Mouse (Mus musculus): ENCODE results near the gene Rims1. TPM values are rescaled to one million over a fixed set of nuclear protein-coding genes. Genes with fewer than 3 reads are reported as not detected.

Rims1 gene
- polyA plus RNA-seq, 1 experiment from 2014 or later, result 0.69 TPM

GRCm38 (mm10) chr1:22261702-22262101, 544.1 kb downstream of the Rims1 start:
- no peak overlapping the region for H3K4me3 ChIP-seq (ENCODE audit: low read depth, low read length)
- H3K4me1 ChIP-seq (ENCODE audit: control insufficient read depth, insufficient read depth, low read length), result no peaks in the 10 kb centered on the region
- no peak for ATAC-seq (ENCODE audit: insufficient number of reproducible peaks, low FRiP score, low TSS enrichment, low read depth)
- WGBS, result 67% methylated on average over 4 of the region's 4 CpGs
- no peak overlapping the region for H3K27ac ChIP-seq (replicated peaks; ENCODE audit: low read depth, low read length)
- H3K9me3 ChIP-seq (ENCODE audit: control insufficient read depth, low read length), result no peaks in the 10 kb centered on the region
- no peak overlapping the region for H3K9ac ChIP-seq (ENCODE audit: low read length)
- DNase-seq (ENCODE audit: low spot score), result no peak
- no peaks in the 10 kb centered on the region for H3K27me3 ChIP-seq (ENCODE audit: control insufficient read depth, insufficient read depth, low read length)
- H3K36me3 ChIP-seq (ENCODE audit: control insufficient read depth, insufficient read depth, low read length), result no peaks in the 10 kb centered on the region
- H3K4me2 ChIP-seq (ENCODE audit: low read depth, severe bottlenecking), result no peak overlapping the region

- Histone ChIP-seq H3K27ac (replicated peaks; ENCODE audit: low read depth, low read length) (no peak overlapping the region), H3K4me3 (ENCODE audit: low read depth, low read length) (no peak overlapping the region), H3K4me1 (ENCODE audit: control insufficient read depth, insufficient read depth, low read length) (no peaks in the 10 kb centered on the region), H3K36me3 (ENCODE audit: control insufficient read depth, insufficient read depth, low read length) (no peaks in the 10 kb centered on the region), H3K27me3 (ENCODE audit: control insufficient read depth, insufficient read depth, low read length) (no peaks in the 10 kb centered on the region), H3K9ac (ENCODE audit: low read length) (no peak overlapping the region), H3K4me2 (ENCODE audit: low read depth, severe bottlenecking) (no peak overlapping the region), H3K9me3 (ENCODE audit: control insufficient read depth, low read length) (no peaks in the 10 kb centered on the region)
- ATAC-seq (ENCODE audit: insufficient number of reproducible peaks, low FRiP score, low TSS enrichment, low read depth) (no peak), DNase-seq (ENCODE audit: low spot score) (no peak)
- 95% methylated on average over 2 of the region's 2 CpGs for WGBS
Measured at GRCm38 (mm10) chr1:22260291-22260690, 545.5 kb downstream of the Rims1 start.

- Histone ChIP-seq H3K9ac (ENCODE audit: low read length) (no peak overlapping the region), H3K27me3 (ENCODE audit: control insufficient read depth, insufficient read depth, low read length) (no peaks in the 10 kb centered on the region), H3K4me3 (ENCODE audit: low read depth, low read length) (no peak overlapping the region), H3K36me3 (ENCODE audit: control insufficient read depth, insufficient read depth, low read length) (no peaks in the 10 kb centered on the region), H3K4me1 (ENCODE audit: control insufficient read depth, insufficient read depth, low read length) (no peaks in the 10 kb centered on the region), H3K4me2 (ENCODE audit: low read depth, severe bottlenecking) (no peak overlapping the region), H3K27ac (replicated peaks; ENCODE audit: low read depth, low read length) (no peak overlapping the region), H3K9me3 (ENCODE audit: control insufficient read depth, low read length) (no peaks in the 10 kb centered on the region)
- no peak for ATAC-seq (ENCODE audit: insufficient number of reproducible peaks, low FRiP score, low TSS enrichment, low read depth)
- 71% methylated on average over 4 of the region's 4 CpGs for WGBS
- no peak for DNase-seq (ENCODE audit: low spot score)
Measured at GRCm38 (mm10) chr1:22258356-22258755, 547.4 kb downstream of the Rims1 start.

GRCm38 (mm10) chr1:22254278-22254677, 551.5 kb downstream of the Rims1 start:
- Histone ChIP-seq H3K36me3 (ENCODE audit: control insufficient read depth, insufficient read depth, low read length) (no peaks in the 10 kb centered on the region), H3K4me3 (ENCODE audit: low read depth, low read length) (no peak overlapping the region), H3K9me3 (ENCODE audit: control insufficient read depth, low read length) (no peaks in the 10 kb centered on the region), H3K4me1 (ENCODE audit: control insufficient read depth, insufficient read depth, low read length) (no peaks in the 10 kb centered on the region), H3K9ac (ENCODE audit: low read length) (no peak overlapping the region), H3K27me3 (ENCODE audit: control insufficient read depth, insufficient read depth, low read length) (no peaks in the 10 kb centered on the region), H3K4me2 (ENCODE audit: low read depth, severe bottlenecking) (no peak overlapping the region), H3K27ac (replicated peaks; ENCODE audit: low read depth, low read length) (no peak overlapping the region)
- 80% methylated on average over 2 of the region's 2 CpGs for WGBS
- DNase-seq (ENCODE audit: low spot score) (no peak), ATAC-seq (ENCODE audit: insufficient number of reproducible peaks, low FRiP score, low TSS enrichment, low read depth) (no peak)

- Histone ChIP-seq H3K27ac (replicated peaks; ENCODE audit: low read depth, low read length) (no peak overlapping the region), H3K4me1 (ENCODE audit: control insufficient read depth, insufficient read depth, low read length) (no peaks in the 10 kb centered on the region), H3K9ac (ENCODE audit: low read length) (no peak overlapping the region), H3K4me3 (ENCODE audit: low read depth, low read length) (no peak overlapping the region), H3K4me2 (ENCODE audit: low read depth, severe bottlenecking) (no peak overlapping the region), H3K27me3 (ENCODE audit: control insufficient read depth, insufficient read depth, low read length) (no peaks in the 10 kb centered on the region), H3K9me3 (ENCODE audit: control insufficient read depth, low read length) (no peaks in the 10 kb centered on the region), H3K36me3 (ENCODE audit: control insufficient read depth, insufficient read depth, low read length) (no peaks in the 10 kb centered on the region)
- ATAC-seq (ENCODE audit: insufficient number of reproducible peaks, low FRiP score, low TSS enrichment, low read depth) (no peak), DNase-seq (ENCODE audit: low spot score) (no peak)
Measured at GRCm38 (mm10) chr1:22252873-22253272, 552.9 kb downstream of the Rims1 start.

- peak; percentile 67; the same call in 1 of the 2 replicates for ATAC-seq (ENCODE audit: insufficient number of reproducible peaks, low FRiP score, low TSS enrichment, low read depth)
- no peaks in the 10 kb centered on the region for H3K4me1 ChIP-seq (ENCODE audit: control insufficient read depth, insufficient read depth, low read length)
- H3K36me3 ChIP-seq (ENCODE audit: control insufficient read depth, insufficient read depth, low read length), result no peaks in the 10 kb centered on the region
- no peak for DNase-seq (ENCODE audit: low spot score)
- no peak overlapping the region for H3K4me3 ChIP-seq (ENCODE audit: low read depth, low read length)
- no peaks in the 10 kb centered on the region for H3K27me3 ChIP-seq (ENCODE audit: control insufficient read depth, insufficient read depth, low read length)
- no peak overlapping the region for H3K9ac ChIP-seq (ENCODE audit: low read length)
- H3K27ac ChIP-seq (replicated peaks; ENCODE audit: low read depth, low read length), result no peak overlapping the region
- H3K4me2 ChIP-seq (ENCODE audit: low read depth, severe bottlenecking), result no peak overlapping the region
- no peaks in the 10 kb centered on the region for H3K9me3 ChIP-seq (ENCODE audit: control insufficient read depth, low read length)
Measured at GRCm38 (mm10) chr1:22248898-22249386, 556.9 kb downstream of the Rims1 start.

- Histone ChIP-seq H3K4me2 (ENCODE audit: low read depth, severe bottlenecking) (no peak overlapping the region), H3K9ac (ENCODE audit: low read length) (no peak overlapping the region), H3K27ac (replicated peaks; ENCODE audit: low read depth, low read length) (no peak overlapping the region), H3K4me1 (ENCODE audit: control insufficient read depth, insufficient read depth, low read length) (no peaks in the 10 kb centered on the region), H3K36me3 (ENCODE audit: control insufficient read depth, insufficient read depth, low read length) (no peaks in the 10 kb centered on the region), H3K9me3 (ENCODE audit: control insufficient read depth, low read length) (no peaks in the 10 kb centered on the region), H3K4me3 (ENCODE audit: low read depth, low read length) (no peak overlapping the region), H3K27me3 (ENCODE audit: control insufficient read depth, insufficient read depth, low read length) (no peaks in the 10 kb centered on the region)
- 81% methylated on average over 2 of the region's 2 CpGs for WGBS
- ATAC-seq (ENCODE audit: insufficient number of reproducible peaks, low FRiP score, low TSS enrichment, low read depth) (no peak), DNase-seq (ENCODE audit: low spot score) (no peak)
Measured at GRCm38 (mm10) chr1:22245748-22246147, 560.0 kb downstream of the Rims1 start.

All from limb, embryonic 11.5 days (tissue).